Mouse (Mus musculus): ENCODE measurements around the gene Gm20661. TPM values are rescaled to one million over a fixed set of nuclear protein-coding genes. Genes with fewer than 3 reads are reported as not detected.

The Gm20661 gene
- total and polyA plus RNA-seq, 2 experiments from 2014 or later, result 0.33 to 0.55 TPM

DNA sequence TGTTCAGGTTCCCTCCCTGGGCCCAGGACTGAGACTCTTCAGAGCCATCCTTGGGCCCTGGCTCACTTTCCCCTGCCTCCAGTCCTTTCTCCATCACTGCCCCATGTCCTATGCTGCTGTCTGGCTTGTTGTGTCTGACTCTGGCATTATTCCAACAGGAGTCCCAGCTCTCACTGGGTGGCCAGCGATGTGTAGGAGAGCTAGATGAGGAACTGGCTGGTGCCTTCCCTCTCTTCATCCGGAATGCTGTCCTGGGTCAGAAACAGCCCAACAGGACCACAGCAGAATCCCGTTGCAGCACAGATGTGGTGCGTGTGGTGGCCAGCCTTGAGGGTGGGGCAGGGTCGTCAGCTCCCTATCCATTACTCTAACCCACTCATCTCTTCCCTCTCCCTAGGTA lies 12.5 kb upstream of the Gm20661 start:
- no peaks in the 10 kb centered on the region for H3K4me1 ChIP-seq (ENCODE audit: insufficient read depth, low read length)
- no peak overlapping the region for H3K27ac ChIP-seq (ENCODE audit: low read depth, low read length)
- no peaks in the 10 kb centered on the region for H3K27me3 ChIP-seq (ENCODE audit: insufficient read depth, low read length)
- no peak for TF ChIP-seq CTCF (IDR thresholded peaks at IDR 0.05)
- DNase-seq (ENCODE audit: low spot score) (no peak), ATAC-seq (ENCODE audit: low FRiP score) (no peak)
- no peak overlapping the region for H3K9ac ChIP-seq (replicated peaks; ENCODE audit: low read length, poor library complexity, severe bottlenecking)
- H3K4me2 ChIP-seq (ENCODE audit: low read depth, low read length, poor library complexity, severe bottlenecking), result no peak overlapping the region
- 80% methylated on average over 5 of the region's 5 CpGs for WGBS
- H3K9me3 ChIP-seq (ENCODE audit: low read length), result no peaks in the 10 kb centered on the region
- no peak overlapping the region for H3K4me3 ChIP-seq (ENCODE audit: low read depth, low read length)
- peaks cover 6% of the 10 kb centered on the region; the same call in 1 of the 2 replicates for H3K36me3 ChIP-seq (ENCODE audit: insufficient read depth, low read length)

DNA sequence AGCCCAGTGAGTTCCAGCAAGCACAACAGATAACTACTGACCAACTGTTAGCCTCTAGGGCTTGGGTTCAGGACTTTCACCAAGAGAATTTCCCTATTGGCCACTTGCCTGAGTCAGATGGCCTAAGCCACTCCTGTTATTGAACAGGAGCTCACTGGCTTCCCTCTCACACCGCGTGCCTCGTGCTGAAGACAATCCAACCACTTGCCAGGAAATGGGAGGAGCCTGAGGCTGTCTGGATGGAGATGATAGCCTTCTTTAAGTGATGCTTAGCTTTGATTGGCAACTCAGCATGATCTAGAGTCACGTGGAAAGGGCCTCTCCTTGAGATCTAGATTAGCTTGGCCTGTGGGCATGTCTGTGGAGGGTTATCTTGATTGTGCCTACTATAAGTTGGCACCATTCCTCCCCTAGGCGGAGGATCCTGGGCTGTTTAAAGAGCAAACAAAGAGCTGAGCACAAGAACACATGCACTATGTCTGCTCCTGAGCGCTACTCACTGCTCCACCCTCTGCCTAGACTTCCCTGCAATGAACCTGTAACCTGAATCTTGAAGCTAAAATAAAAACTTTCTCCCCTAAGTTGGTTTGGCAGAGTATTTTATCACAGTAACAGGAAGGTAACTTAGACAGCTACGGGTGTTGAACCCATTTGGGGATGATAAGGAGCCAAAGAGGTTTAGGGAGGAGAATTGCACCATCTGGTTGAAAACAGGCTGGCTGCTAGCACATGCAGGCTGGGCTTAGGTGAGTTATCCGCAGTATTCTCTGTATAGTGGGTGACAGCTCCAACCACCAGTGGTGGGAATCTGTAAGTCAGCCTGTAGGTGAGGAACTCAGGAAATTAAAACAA lies 10.9 kb upstream of the Gm20661 start:
- ATAC-seq (ENCODE audit: low FRiP score) (no peak), DNase-seq (ENCODE audit: low spot score) (no peak)
- no peak overlapping the region for H3K4me3 ChIP-seq (ENCODE audit: low read depth, low read length)
- H3K9me3 ChIP-seq (ENCODE audit: low read length), result no peaks in the 10 kb centered on the region
- H3K36me3 ChIP-seq (ENCODE audit: insufficient read depth, low read length), result peaks cover 6% of the 10 kb centered on the region; the same call in 1 of the 2 replicates
- H3K4me2 ChIP-seq (ENCODE audit: low read depth, low read length, poor library complexity, severe bottlenecking), result no peak overlapping the region
- WGBS, result 87% methylated on average over 8 of the region's 8 CpGs
- no peak overlapping the region for H3K9ac ChIP-seq (replicated peaks; ENCODE audit: low read length, poor library complexity, severe bottlenecking)
- H3K27me3 ChIP-seq (ENCODE audit: insufficient read depth, low read length), result no peaks in the 10 kb centered on the region
- no peak for TF ChIP-seq CTCF (IDR thresholded peaks at IDR 0.05)
- no peaks in the 10 kb centered on the region for H3K4me1 ChIP-seq (ENCODE audit: insufficient read depth, low read length)
- no peak overlapping the region for H3K27ac ChIP-seq (ENCODE audit: low read depth, low read length)

DNA sequence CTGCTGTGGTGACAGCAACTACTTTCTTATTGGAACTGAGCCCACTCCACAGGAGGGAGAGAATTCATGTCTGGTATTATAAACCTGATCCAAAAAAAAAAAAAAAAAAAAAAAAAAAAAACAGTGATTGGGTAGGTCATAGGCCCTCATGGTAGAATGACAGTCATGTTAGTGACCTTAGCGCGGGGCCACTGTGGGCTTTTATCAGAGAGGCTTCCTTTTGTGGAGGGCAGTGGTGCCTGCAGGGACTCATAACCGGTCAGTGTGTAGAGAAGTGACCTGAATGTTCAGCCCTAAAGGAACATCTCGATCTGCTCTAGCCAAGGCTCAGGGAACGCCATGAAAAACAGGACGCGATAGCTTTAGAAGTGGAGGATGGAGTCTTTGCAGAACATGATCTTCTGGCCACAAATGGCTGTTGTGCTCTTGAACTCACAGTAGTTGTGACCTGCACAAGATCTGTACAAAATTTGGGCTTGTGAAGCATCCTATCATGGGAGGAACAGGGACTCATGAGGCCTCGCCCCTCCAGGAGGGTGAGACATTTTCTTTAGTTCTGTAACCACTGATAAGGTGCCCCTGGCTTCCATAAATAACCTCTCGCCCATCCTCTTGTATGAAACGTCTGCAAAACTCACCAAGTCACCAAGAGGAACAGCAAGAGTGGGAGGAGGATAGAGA lies 8.2 kb upstream of the Gm20661 start:
- no peak overlapping the region for H3K4me3 ChIP-seq (ENCODE audit: low read depth, low read length)
- H3K27ac ChIP-seq (ENCODE audit: low read depth, low read length), result no peak overlapping the region
- 85% methylated on average over 10 of the region's 10 CpGs for WGBS
- no peaks in the 10 kb centered on the region for H3K4me1 ChIP-seq (ENCODE audit: insufficient read depth, low read length)
- no peaks in the 10 kb centered on the region for H3K9me3 ChIP-seq (ENCODE audit: low read length)
- no peaks in the 10 kb centered on the region for H3K27me3 ChIP-seq (ENCODE audit: insufficient read depth, low read length)
- H3K9ac ChIP-seq (replicated peaks; ENCODE audit: low read length, poor library complexity, severe bottlenecking), result no peak overlapping the region
- no peak overlapping the region for H3K4me2 ChIP-seq (ENCODE audit: low read depth, low read length, poor library complexity, severe bottlenecking)
- no peak for ATAC-seq (ENCODE audit: low FRiP score)
- DNase-seq (ENCODE audit: low spot score), result no peak
- no peak for TF ChIP-seq CTCF (IDR thresholded peaks at IDR 0.05)
- peaks cover 6% of the 10 kb centered on the region; the same call in 1 of the 2 replicates for H3K36me3 ChIP-seq (ENCODE audit: insufficient read depth, low read length)

DNA sequence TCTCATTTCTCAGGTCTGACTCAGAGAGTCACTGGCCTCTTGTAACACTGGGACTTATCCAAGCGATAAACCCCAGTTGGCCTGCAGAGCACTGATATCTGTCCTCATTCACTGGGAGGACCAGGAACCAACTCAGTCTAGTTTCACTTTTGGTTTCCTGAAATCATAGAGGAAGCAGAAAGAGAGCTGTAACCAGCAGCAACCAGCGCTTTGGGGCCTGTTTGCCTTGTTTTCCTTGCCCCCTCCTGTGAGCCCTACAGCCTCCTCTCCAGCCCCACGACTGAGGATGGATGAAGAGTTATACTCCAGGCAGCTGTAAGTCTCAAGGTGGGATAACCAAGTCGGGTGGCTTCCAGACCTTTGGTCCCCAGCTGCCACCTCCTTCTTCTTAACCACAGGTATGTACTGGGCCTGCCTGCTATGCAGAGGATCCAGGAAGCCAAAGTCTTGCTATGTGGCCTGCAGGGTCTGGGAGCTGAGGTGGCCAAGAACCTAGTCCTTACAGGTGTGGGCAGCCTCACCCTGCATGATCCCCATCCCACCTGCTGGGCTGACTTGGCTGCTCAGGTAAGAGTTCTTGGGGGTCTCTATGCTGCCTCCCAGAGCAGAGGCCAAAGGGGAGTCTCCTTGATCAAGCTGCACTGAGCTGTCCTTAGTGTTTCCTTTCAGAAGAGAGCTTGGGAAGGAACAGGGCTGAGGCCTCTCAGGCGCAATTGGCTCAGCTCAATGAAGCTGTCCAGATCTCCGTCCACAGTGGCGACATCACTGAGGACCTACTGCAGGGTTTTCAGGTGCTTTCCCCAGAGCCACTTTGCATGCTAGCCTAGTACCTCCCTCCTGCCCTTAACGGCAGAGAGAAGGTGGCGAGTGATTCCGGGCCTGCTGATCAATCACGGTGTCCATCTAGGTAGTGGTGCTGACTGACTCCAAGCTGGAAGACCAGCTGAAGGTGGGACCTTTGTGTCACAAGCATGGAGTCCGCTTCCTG lies 7.2 kb upstream of the Gm20661 start, which contains the start of gene Uba7:
Gene Uba7, plus strand, starts transcription at position 107 of the 988 bp plus-strand sequence.
- Histone ChIP-seq H3K36me3 (ENCODE audit: insufficient read depth, low read length) (peaks cover 6% of the 10 kb centered on the region; the same call in 1 of the 2 replicates), H3K4me1 (ENCODE audit: insufficient read depth, low read length) (no peaks in the 10 kb centered on the region), H3K9ac (replicated peaks; ENCODE audit: low read length, poor library complexity, severe bottlenecking) (0 out of 2 replicates have a peak within 1 kb of the TSS, but pooled peaks have one; percentile 4), H3K4me3 (ENCODE audit: low read depth, low read length) (no peak within 1 kb of the TSS), H3K4me2 (ENCODE audit: low read depth, low read length, poor library complexity, severe bottlenecking) (no peak within 1 kb of the TSS), H3K27me3 (ENCODE audit: insufficient read depth, low read length) (no peaks in the 10 kb centered on the region), H3K27ac (ENCODE audit: low read depth, low read length) (no peak within 1 kb of the TSS), H3K9me3 (ENCODE audit: low read length) (no peaks in the 10 kb centered on the region)
- DNase-seq (ENCODE audit: low spot score) (no peak), ATAC-seq (ENCODE audit: low FRiP score) (no peak)
- 76% methylated on average over 12 of the region's 12 CpGs for WGBS
- no peak for TF ChIP-seq CTCF (IDR thresholded peaks at IDR 0.05)

DNA sequence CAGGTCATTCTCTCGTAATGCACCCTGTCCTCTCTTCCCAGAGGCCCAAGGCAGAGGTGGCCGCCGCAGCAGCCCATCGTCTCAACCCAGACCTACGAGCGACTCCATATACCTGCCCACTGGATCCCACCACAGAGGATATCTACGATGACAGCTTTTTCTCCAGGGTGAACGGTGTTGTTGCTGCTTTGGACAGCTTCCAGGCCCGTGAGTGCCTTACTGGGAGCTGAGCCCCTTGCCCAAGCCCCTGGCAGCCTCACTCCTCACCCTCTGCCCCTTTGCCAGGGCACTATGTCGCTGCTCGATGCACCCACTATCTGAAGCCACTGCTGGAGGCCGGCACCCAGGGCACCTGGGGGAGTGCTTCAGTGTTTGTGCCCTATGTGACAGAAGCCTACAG lies 4.0 kb upstream of the Gm20661 start:
- H3K27ac ChIP-seq (ENCODE audit: low read depth, low read length), result no peak overlapping the region
- ATAC-seq (ENCODE audit: low FRiP score) (no peak), DNase-seq (ENCODE audit: low spot score) (no peak)
- no peak for TF ChIP-seq CTCF (IDR thresholded peaks at IDR 0.05)
- H3K36me3 ChIP-seq (ENCODE audit: insufficient read depth, low read length), result 0 out of 2 replicates have a peak, but pooled peaks cover 3% of the 10 kb centered on the region
- 86% methylated on average over 12 of the region's 12 CpGs for WGBS
- H3K27me3 ChIP-seq (ENCODE audit: insufficient read depth, low read length), result no peaks in the 10 kb centered on the region
- H3K4me3 ChIP-seq (ENCODE audit: low read depth, low read length), result no peak overlapping the region
- H3K4me1 ChIP-seq (ENCODE audit: insufficient read depth, low read length), result no peaks in the 10 kb centered on the region
- H3K4me2 ChIP-seq (ENCODE audit: low read depth, low read length, poor library complexity, severe bottlenecking), result no peak overlapping the region
- H3K9me3 ChIP-seq (ENCODE audit: low read length), result no peaks in the 10 kb centered on the region
- no peak overlapping the region for H3K9ac ChIP-seq (replicated peaks; ENCODE audit: low read length, poor library complexity, severe bottlenecking)

Data from midbrain, postnatal 0 days (tissue).